In the genomic region with DNA sequence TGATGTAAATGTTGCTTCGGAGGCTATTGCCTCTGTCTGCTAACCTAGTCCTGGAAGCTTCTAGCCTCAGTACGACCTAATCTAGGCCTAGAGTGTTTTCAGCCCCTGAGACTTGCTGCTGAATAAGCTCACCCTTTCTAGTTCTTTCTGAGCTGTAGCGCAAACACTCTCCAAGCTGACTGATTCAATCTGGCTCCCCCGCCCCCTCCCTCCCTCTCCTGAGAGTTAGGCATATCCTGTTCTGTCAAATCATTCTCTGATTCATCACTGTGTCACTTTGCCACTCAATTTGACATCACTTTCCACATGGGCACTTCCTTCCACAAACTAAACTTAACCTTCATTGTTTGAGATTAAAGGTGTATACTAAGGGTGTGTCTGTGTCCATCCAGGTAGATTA, we compare ENCODE assay signal across 17 mouse cellular contexts. TPM values are rescaled to one million over a fixed set of nuclear protein-coding genes. Genes with fewer than 3 reads are reported as not detected.
DNase-seq lines count a peak whose midpoint lies in the region; ATAC-seq and TF ChIP-seq lines count a peak whose summit lies in the region.
"Had no signal": no experiment of that assay in that cellular context is flagged by ENCODE, and none has a peak within 500 bp of the region (broad histone marks: within the 10 kb centered on the region; RNA-seq: fewer than 3 reads in every experiment).

No protein-coding gene starts in this region.

- in situ Hi-C loops in CH12.LX (cut with MboI; ENCODE audit: low pct_ligation_motif_present, low pct_unique_long_range_greater_than_20kb, low sequenced_read_pairs) = no loop called here

- no peak overlapping the region for H3K4me2 ChIP-seq in heart, embryonic 11.5 days
- no peak overlapping the region for H3K4me2 ChIP-seq in CH12.LX (ENCODE audit: insufficient read depth, low read depth, poor library complexity, severe bottlenecking)
- H3K4me2 ChIP-seq in myocyte (ENCODE audit: low read depth) = peak overlapping the region; percentile 68
- no peak overlapping the region for H3K4me2 ChIP-seq in hindbrain, embryonic 16.5 days (ENCODE audit: low read length)
- H3K4me2 ChIP-seq: embryonic facial prominence, embryonic 12.5 days; kidney, embryonic 15.5 days; limb, embryonic 15.5 days; lung, embryonic 15.5 days had no signal

- no peaks in the 10 kb centered on the region for H3K27me3 ChIP-seq in heart, embryonic 11.5 days (ENCODE audit: control insufficient read depth, insufficient read depth, low read length)
- H3K27me3 ChIP-seq in CH12.LX (replicated peaks) = no peaks in the 10 kb centered on the region
- H3K27me3 ChIP-seq in myocyte (ENCODE audit: control insufficient read depth, insufficient read depth, insufficient read length) = no peaks in the 10 kb centered on the region
- no peaks in the 10 kb centered on the region for H3K27me3 ChIP-seq in hindbrain, embryonic 16.5 days (replicated peaks; ENCODE audit: control insufficient read depth, insufficient read depth, low read length)
- H3K27me3 ChIP-seq: embryonic facial prominence, embryonic 12.5 days; kidney, embryonic 15.5 days; limb, embryonic 15.5 days; lung, embryonic 15.5 days had no signal

- peak overlapping the region; percentile 24; the same call in 1 of the 2 replicates for H3K27ac ChIP-seq in heart, embryonic 11.5 days (ENCODE audit: low read depth, low read length)
- H3K27ac ChIP-seq in CH12.LX (ENCODE audit: insufficient read depth, low read depth) = peak overlapping the region; percentile 28; the same call in 1 of the 2 replicates
- no peak overlapping the region for H3K27ac ChIP-seq in hindbrain, embryonic 16.5 days (ENCODE audit: low read depth, low read length)
- H3K27ac ChIP-seq: embryonic facial prominence, embryonic 12.5 days; limb, embryonic 15.5 days; lung, embryonic 15.5 days; midbrain, embryonic 10.5 days had no signal

- 73% methylated on average over 4 of the region's 4 CpGs for WGBS in heart, embryonic 11.5 days (ENCODE audit: insufficient replicate concordance)
- 86% methylated on average over 4 of the region's 4 CpGs for WGBS in hindbrain, embryonic 16.5 days

- H3ac ChIP-seq in myocyte (ENCODE audit: control insufficient read depth, insufficient read length) = no peak overlapping the region

- no peak overlapping the region for H3K9ac ChIP-seq in heart, embryonic 11.5 days (ENCODE audit: low read depth, low read length)
- no peak overlapping the region for H3K9ac ChIP-seq in CH12.LX (ENCODE audit: insufficient read depth, low read depth)
- no peak overlapping the region for H3K9ac ChIP-seq in hindbrain, embryonic 16.5 days (ENCODE audit: low read depth, low read length)
- H3K9ac ChIP-seq: embryonic facial prominence, embryonic 12.5 days; kidney, embryonic 15.5 days; limb, embryonic 15.5 days; lung, embryonic 15.5 days had no signal

- peaks cover 6% of the 10 kb centered on the region; the same call in 1 of the 2 replicates for H3K4me1 ChIP-seq in heart, embryonic 11.5 days (ENCODE audit: control insufficient read depth, insufficient read depth, low read length)
- H3K4me1 ChIP-seq in CH12.LX (ENCODE audit: control insufficient read depth in 1 of 2, insufficient read depth in 2 of 2) = peaks cover 7 to 40% of the 10 kb centered on the region in 2 experiments
- no peaks in the 10 kb centered on the region for H3K4me1 ChIP-seq in hindbrain, embryonic 16.5 days (ENCODE audit: control insufficient read depth, insufficient read depth, low read depth, low read length)

- intact Hi-C loops in left cerebral cortex, postnatal 10 days (cut with DNase I) = no loop called here

- no peak for TF ChIP-seq POLR2A in CH12.LX (IDR thresholded peaks at IDR 0.05; ENCODE audit: low read depth, low read length)
- no peak for TF ChIP-seq POLR2A in myocyte (IDR thresholded peaks at IDR 0.05; ENCODE audit: insufficient read length, low read depth)

- 0 out of 2 replicates have a peak, but pooled peaks cover 4% of the 10 kb centered on the region for H3K36me3 ChIP-seq in heart, embryonic 11.5 days (ENCODE audit: control insufficient read depth, insufficient read depth, low read length)
- peaks cover 34 to 41% of the 10 kb centered on the region in 2 experiments for H3K36me3 ChIP-seq in CH12.LX (replicated peaks in 1 of 2; ENCODE audit: control insufficient read depth in 1 of 2, insufficient read depth in 1 of 2, low read length in 1 of 2)
- no peaks in the 10 kb centered on the region for H3K36me3 ChIP-seq in myocyte (ENCODE audit: control insufficient read depth, insufficient read depth)
- peaks cover 7% of the 10 kb centered on the region for H3K36me3 ChIP-seq in hindbrain, embryonic 16.5 days (ENCODE audit: control insufficient read depth, insufficient read depth, low read length)

- no peak for ATAC-seq in heart, embryonic 11.5 days (replicated peaks; ENCODE audit: insufficient number of reproducible peaks, low FRiP score, low TSS enrichment)
- ATAC-seq in hindbrain, embryonic 16.5 days = no peak

- no peak for TF ChIP-seq EP300 in CH12.LX (IDR thresholded peaks at IDR 0.05; ENCODE audit: low read length)

- no peaks in the 10 kb centered on the region for H3K9me3 ChIP-seq in heart, embryonic 11.5 days (replicated peaks; ENCODE audit: control insufficient read depth, low read length)
- H3K9me3 ChIP-seq in CH12.LX (replicated peaks; ENCODE audit: low read length) = no peaks in the 10 kb centered on the region
- H3K9me3 ChIP-seq in hindbrain, embryonic 16.5 days (ENCODE audit: control insufficient read depth, low read length) = no peaks in the 10 kb centered on the region
- H3K9me3 ChIP-seq: embryonic facial prominence, embryonic 12.5 days; kidney, embryonic 15.5 days; limb, embryonic 15.5 days; lung, embryonic 15.5 days; midbrain, embryonic 10.5 days had no signal

- TF ChIP-seq CTCF in CH12.LX (conservative IDR thresholded peaks at IDR 0.05 in 1 of 2, IDR thresholded peaks at IDR 0.05 in 1 of 2; ENCODE audit: low read depth in 2 of 2, low read length in 2 of 2) = no peak

- DNase-seq in heart, adult 9 months (ENCODE audit: low spot score in 2 of 2) = no peak
- peak; percentile 65 for DNase-seq in 3134 (ENCODE audit: extremely low read depth, insufficient read length, low spot score)
- no peak for DNase-seq in CH12.LX (ENCODE audit: extremely low read depth)
- DNase-seq in cerebellum, adult 9-10 months = no peak
- DNase-seq in left cerebral cortex, postnatal 10 days (ENCODE audit: extremely low spot score in 1 of 2, low spot score in 2 of 2) = no peak
- DNase-seq: adrenal gland, postnatal 10 days; cerebellum, postnatal 25 days had no signal

- no peak for TF ChIP-seq RAD21 in CH12.LX (IDR thresholded peaks at IDR 0.05; ENCODE audit: low read depth, low read length)

- dilution Hi-C loops in CH12.LX (cut with MboI; ENCODE audit: extremely low pct_ligation_motif_present, extremely low pct_unique_long_range_greater_than_20kb, low sequenced_read_pairs) = no loop called here

- H3K79me2 ChIP-seq in CH12.LX (replicated peaks; ENCODE audit: control insufficient read depth, extremely low read depth, insufficient read depth, poor library complexity, severe bottlenecking) = no peaks in the 10 kb centered on the region; the same call in 1 of the 2 replicates
- H3K79me2 ChIP-seq in myocyte (ENCODE audit: control insufficient read depth, insufficient read depth) = no peaks in the 10 kb centered on the region

- no peak overlapping the region for H3K4me3 ChIP-seq in heart, embryonic 11.5 days (ENCODE audit: low read depth, low read length)
- no peak overlapping the region for H3K4me3 ChIP-seq in CH12.LX (replicated peaks in 1 of 3; ENCODE audit: low read depth in 2 of 3, low read length in 2 of 3, poor library complexity in 1 of 3)
- no peak overlapping the region for H3K4me3 ChIP-seq in myocyte
- no peak overlapping the region for H3K4me3 ChIP-seq in hindbrain, embryonic 16.5 days (ENCODE audit: low read length)
- H3K4me3 ChIP-seq: embryonic facial prominence, embryonic 12.5 days; kidney, embryonic 15.5 days; limb, embryonic 15.5 days; lung, embryonic 15.5 days; midbrain, embryonic 10.5 days had no signal

TF ChIP-seq in CH12.LX, 34 proteins besides CTCF, POLR2A, EP300 and RAD21 (continues in another document):
- no peak for TF ChIP-seq MXI1 (IDR thresholded peaks at IDR 0.05; ENCODE audit: low read depth, low read length)
- no peak for TF ChIP-seq KAT2A (IDR thresholded peaks at IDR 0.05; ENCODE audit: insufficient replicate concordance, low read length)
- no peak for TF ChIP-seq ETS1 (conservative IDR thresholded peaks at IDR 0.05; ENCODE audit: low read depth, low read length)
- TF ChIP-seq ZMIZ1 (IDR thresholded peaks at IDR 0.05; ENCODE audit: low read depth, low read length) = no peak
- no peak for TF ChIP-seq PAX5 (IDR thresholded peaks at IDR 0.05; ENCODE audit: low read length)
- TF ChIP-seq NELFE (IDR thresholded peaks at IDR 0.05; ENCODE audit: low read depth, low read length) = no peak
- no peak for TF ChIP-seq RCOR1 (conservative IDR thresholded peaks at IDR 0.05; ENCODE audit: low read depth, low read length)
- no peak for TF ChIP-seq ELF1 (IDR thresholded peaks at IDR 0.05; ENCODE audit: low read depth, low read length)

TF ChIP-seq in myocyte, 11 proteins besides CTCF, POLR2A, EP300 and RAD21 (continues in another document):
- TF ChIP-seq MAX (IDR thresholded peaks at IDR 0.05; ENCODE audit: low read depth) (no peak), REST (IDR thresholded peaks at IDR 0.05; ENCODE audit: insufficient read depth, insufficient read length) (no peak), CEBPB (IDR thresholded peaks at IDR 0.05; ENCODE audit: insufficient read depth, poor library complexity, severe bottlenecking) (no peak), E2F4 (IDR thresholded peaks at IDR 0.05; ENCODE audit: insufficient read depth) (no peak), USF1 (IDR thresholded peaks at IDR 0.05; ENCODE audit: low read depth) (no peak), TCF3 (IDR thresholded peaks at IDR 0.05; ENCODE audit: insufficient read length, low read depth) (no peak), MYOD1 (IDR thresholded peaks at IDR 0.05; ENCODE audit: control insufficient read depth in 1 of 3, insufficient read length in 2 of 3, low read depth in 2 of 3) (no peak)

RNA-seq across cellular contexts. Expression of a gene that starts 51.8 kb away (rescaled TPM):
- 5.7 and 29.6 TPM in 2 replicates for polyA plus RNA-seq in heart, embryonic 11.5 days (2014; fragmentation: Nextera tagmentation; extraction: Ambion mirVana)
- not detected in 2 replicates for total RNA-seq in CH12.LX (2012; rRNA removed)
- total RNA-seq in CH12.LX (2014; rRNA removed) = not detected in 2 replicates
- not detected in 2 replicates for polyA plus RNA-seq in CH12.LX (2012; ENCODE audit: insufficient read length, low read depth)
- not detected for polyA plus RNA-seq in myocyte (2012; fragmentation: generic; extraction: Trizol)
- 2.7 and 4.1 TPM in 2 replicates for polyA plus RNA-seq in hindbrain, embryonic 16.5 days (2015; fragmentation: Nextera tagmentation; extraction: Ambion mirVana)
- total RNA-seq in left cerebral cortex, postnatal 10 days (2021) = under 1 TPM; 0.47 to 0.56 TPM

RNA-seq across cellular contexts. Expression of a gene that starts 58.8 kb away (rescaled TPM):
- not detected in 2 replicates for polyA plus RNA-seq in heart, embryonic 11.5 days (2014; fragmentation: Nextera tagmentation; extraction: Ambion mirVana)
- total RNA-seq in CH12.LX (2012; rRNA removed) = not detected in 2 replicates
- not detected in 2 replicates for total RNA-seq in CH12.LX (2014; rRNA removed)
- polyA plus RNA-seq in CH12.LX (2012; ENCODE audit: insufficient read length, low read depth) = not detected in 2 replicates
- polyA plus RNA-seq in myocyte (2012; fragmentation: generic; extraction: Trizol) = not detected
- polyA plus RNA-seq in hindbrain, embryonic 16.5 days (2015; fragmentation: Nextera tagmentation; extraction: Ambion mirVana) = not detected in 2 replicates
- total RNA-seq in left cerebral cortex, postnatal 10 days (2021) = not detected
- polyA plus RNA-seq: embryonic facial prominence, embryonic 12.5 days; forebrain, embryonic 11.5 days; heart, embryonic 14.5 days; limb, embryonic 15.5 days; lung, embryonic 15.5 days; midbrain, embryonic 10.5 days had no signal
